Mouse (Mus musculus) liver, embryonic 14.5 days (tissue): ENCODE data around the gene Ren1. TPM values are rescaled to one million over a fixed set of nuclear protein-coding genes. Genes with fewer than 3 reads are reported as not detected.
A peak's percentile ranks its signal among the peaks of the same experiment; 100 is the strongest.

Experiments
- ATAC-seq: fragments of 200-750 bp; cut with Nextera tagmentation; 2 replicates; pipeline ENCODE4 v1.8.0; 2017; ENCODE audit warnings: moderate number of reproducible peaks, mild to moderate bottlenecking, moderate library complexity; ENCODE audit not compliant: insufficient read depth
- DNase-seq, 3 experiments: peaks; one replicate each; pipeline ENCODE4 v3.0.0-alpha.2; 2012 to 2013; ENCODE audit warnings: low read depth in 3 of 3, low spot score in 3 of 3
- H3K27ac ChIP-seq: fragments of 300-500 bp; sonication (generic); 2 replicates; pipeline ENCODE4 v1.5.1; 2014; ENCODE audit warnings: moderate library complexity, mild to moderate bottlenecking, control low read depth, inconsistent platforms
- H3K27me3 ChIP-seq: fragments of 300-500 bp; sonication (generic); 2 replicates; pipeline ENCODE4 v1.6.1; 2014; ENCODE audit warnings: mild to moderate bottlenecking, low read length, moderate library complexity; ENCODE audit not compliant: control insufficient read depth, insufficient read depth
- H3K36me3 ChIP-seq: fragments of 300-500 bp; sonication (generic); replicated peaks from 2 replicates; pipeline ENCODE4 v1.6.1; 2014; ENCODE audit warnings: low read depth; ENCODE audit not compliant: control insufficient read depth, insufficient read depth
- H3K4me1 ChIP-seq, 2 experiments: fragments of 200-500 bp in 1 of 2; fragments of 300-500 bp in 1 of 2; sonication (generic) in 1 of 2; replicated peaks; 2 replicates each; pipeline ENCODE4 v1.6.1; 2012 to 2014; ENCODE audit warnings: antibody characterized with exemption in 1 of 2, inconsistent platforms in 1 of 2, low read length in 1 of 2; ENCODE audit not compliant: control insufficient read depth in 2 of 2, insufficient read depth in 2 of 2
- H3K4me2 ChIP-seq: fragments of 300-500 bp; sonication (generic); 2 replicates; pipeline ENCODE4 v1.6.1; 2014; ENCODE audit warnings: low read depth, mild to moderate bottlenecking, control low read depth, moderate library complexity
- H3K4me3 ChIP-seq, 2 experiments: fragments of 200-500 bp in 1 of 2; fragments of 300-500 bp in 1 of 2; sonication (generic) in 1 of 2; 2 replicates each; pipeline ENCODE4 v1.5.1; 2012 to 2014; ENCODE audit warnings: low read depth in 2 of 2, low read length in 2 of 2, mild to moderate bottlenecking in 2 of 2, control low read depth in 1 of 2, inconsistent platforms in 1 of 2, moderate library complexity in 1 of 2; ENCODE audit not compliant: insufficient read depth in 1 of 2
- H3K9ac ChIP-seq: fragments of 300-500 bp; sonication (generic); replicated peaks from 2 replicates; pipeline ENCODE4 v1.6.1; 2014; ENCODE audit warnings: mild to moderate bottlenecking, control low read depth, moderate library complexity
- H3K9me3 ChIP-seq: fragments of 300-500 bp; sonication (generic); 2 replicates; pipeline ENCODE4 v1.6.1; 2016; ENCODE audit warnings: low read length, mixed read lengths; ENCODE audit not compliant: control insufficient read depth
- CTCF ChIP-seq: IDR thresholded peaks from 2 replicates; pipeline ENCODE4 v1.5.1; 2016; ENCODE audit warnings: antibody characterized with exemption, low read depth, control low read depth
- EP300 ChIP-seq: IDR thresholded peaks from 2 replicates; pipeline ENCODE4 v1.6.1; 2016; ENCODE audit warnings: antibody characterized with exemption, low read depth
- WGBS: fragments of 180-500 bp; shearing (Covaris S2); extraction: QIAGEN DNeasy Blood & Tissue Kit; methylation state at CpG from one replicate; pipeline ENCODE4 v1.1.7; 2014; ENCODE audit not compliant: insufficient replicate concordance; 5-methylcytosine and 5-hydroxymethylcytosine counted together
- polyA plus RNA-seq, 2 experiments: library from polyadenylated mRNA; depleted of rRNA in 1 of 2; stranded (reverse) in 1 of 2; unstranded in 1 of 2; fragments of >200 nt; fragmentation: Nextera tagmentation in 1 of 2; extraction: Ambion mirVana in 1 of 2; gene quantifications; 2 replicates each; pipeline versions ENCODE4 v1.2.1 to v1.2.3; 2012 to 2014

Ren1 gene
- polyA plus RNA-seq, 2 experiments, result 0.50 to 0.57 TPM

DNA sequence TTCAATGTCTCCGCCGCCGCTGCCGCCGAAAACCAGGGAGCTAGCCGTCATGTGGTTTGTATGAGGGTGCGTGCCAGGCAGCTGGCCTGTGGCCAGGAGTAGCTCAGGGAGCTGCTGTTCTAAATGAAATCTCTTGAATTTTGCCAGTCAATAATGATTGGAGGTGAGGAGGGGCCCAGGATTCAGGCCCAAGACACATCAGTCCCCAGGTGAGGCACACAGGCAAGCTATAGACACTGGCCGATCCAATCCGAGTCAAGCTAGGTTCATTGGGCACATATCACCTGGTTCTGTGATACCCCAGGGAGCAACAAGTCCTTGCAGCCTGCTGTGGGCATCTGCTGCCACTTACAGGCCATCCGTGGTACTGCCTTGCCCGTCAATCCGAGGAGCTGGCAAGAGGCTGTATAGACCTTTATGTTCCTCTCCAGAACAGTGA lies 3.1 kb downstream of the Ren1 start:
- H3K4me1 ChIP-seq, result no peaks in the 10 kb centered on the region
- H3K4me3 ChIP-seq, result no peak overlapping the region
- no peak overlapping the region for H3K9ac ChIP-seq
- WGBS, result 45% methylated on average over 12 of the region's 12 CpGs
- no peaks in the 10 kb centered on the region for H3K9me3 ChIP-seq
- H3K4me2 ChIP-seq, result no peak overlapping the region
- ATAC-seq (no peak), DNase-seq (no peak)
- TF ChIP-seq EP300, result no peak
- peak; percentile 90 for TF ChIP-seq CTCF
- no peak overlapping the region for H3K27ac ChIP-seq
- H3K27me3 ChIP-seq, result no peaks in the 10 kb centered on the region
- H3K36me3 ChIP-seq, result no peaks in the 10 kb centered on the region

GRCm38 (mm10) chr1:133355469-133355868 lies 5.2 kb downstream of the Ren1 start:
- Histone ChIP-seq H3K36me3 (no peaks in the 10 kb centered on the region), H3K27me3 (no peaks in the 10 kb centered on the region), H3K4me3 (no peak overlapping the region), H3K4me2 (no peak overlapping the region), H3K4me1 (no peaks in the 10 kb centered on the region), H3K9ac (no peak overlapping the region), H3K27ac (no peak overlapping the region), H3K9me3 (no peaks in the 10 kb centered on the region)
- ATAC-seq, result no peak
- WGBS, result 43% methylated on average over 5 of the region's 5 CpGs
- no peak for TF ChIP-seq CTCF
- TF ChIP-seq EP300, result no peak
- DNase-seq, result no peak

- no peaks in the 10 kb centered on the region for H3K27me3 ChIP-seq
- no peak overlapping the region for H3K9ac ChIP-seq
- 51% methylated on average over 15 of the region's 15 CpGs for WGBS
- no peak for DNase-seq
- H3K36me3 ChIP-seq, result no peaks in the 10 kb centered on the region
- H3K27ac ChIP-seq, result no peak overlapping the region
- no peaks in the 10 kb centered on the region for H3K9me3 ChIP-seq
- TF ChIP-seq CTCF, result no peak
- no peak for TF ChIP-seq EP300
- no peak for ATAC-seq
- H3K4me3 ChIP-seq, result no peak overlapping the region
- H3K4me2 ChIP-seq, result no peak overlapping the region
- H3K4me1 ChIP-seq, result no peaks in the 10 kb centered on the region
Measured at GRCm38 (mm10) chr1:133355912-133356311, 5.6 kb downstream of the Ren1 start.

DNA sequence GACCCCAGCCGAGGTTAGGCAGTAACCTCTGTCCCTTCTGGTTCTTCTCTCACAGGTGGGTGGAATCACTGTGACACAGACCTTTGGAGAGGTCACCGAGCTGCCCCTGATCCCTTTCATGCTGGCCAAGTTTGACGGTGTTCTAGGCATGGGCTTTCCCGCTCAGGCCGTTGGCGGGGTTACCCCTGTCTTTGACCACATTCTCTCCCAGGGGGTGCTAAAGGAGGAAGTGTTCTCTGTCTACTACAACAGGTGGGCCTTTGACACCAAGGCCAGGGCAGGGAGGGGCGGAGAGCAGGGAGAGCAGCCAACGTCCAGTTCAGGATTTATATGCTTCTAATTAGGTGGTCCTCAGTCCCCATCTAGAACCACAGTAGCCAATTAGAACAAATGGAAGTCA lies 6.0 kb downstream of the Ren1 start:
- ATAC-seq, result no peak
- TF ChIP-seq EP300 (no peak), CTCF (no peak)
- Histone ChIP-seq H3K4me2 (no peak overlapping the region), H3K4me3 (no peak overlapping the region), H3K9me3 (no peaks in the 10 kb centered on the region), H3K4me1 (no peaks in the 10 kb centered on the region), H3K27ac (no peak overlapping the region), H3K36me3 (no peaks in the 10 kb centered on the region), H3K27me3 (no peaks in the 10 kb centered on the region), H3K9ac (no peak overlapping the region)
- no peak for DNase-seq
- WGBS, result 42% methylated on average over 8 of the region's 8 CpGs

- H3K4me3 ChIP-seq, result no peak overlapping the region
- TF ChIP-seq EP300 (no peak), CTCF (no peak)
- H3K36me3 ChIP-seq, result no peaks in the 10 kb centered on the region
- H3K9ac ChIP-seq, result no peak overlapping the region
- no peaks in the 10 kb centered on the region for H3K9me3 ChIP-seq
- H3K27ac ChIP-seq, result no peak overlapping the region
- no peak for ATAC-seq
- DNase-seq, result no peak
- no peaks in the 10 kb centered on the region for H3K4me1 ChIP-seq
- no peak overlapping the region for H3K4me2 ChIP-seq
- 75% methylated on average over 6 of the region's 6 CpGs for WGBS
- peaks cover 19% of the 10 kb centered on the region for H3K27me3 ChIP-seq
Measured at GRCm38 (mm10) chr1:133361006-133361405, 10.7 kb downstream of the Ren1 start.
